In genomic region chr7:6917126-6917525, GRCm38 (mm10) we compare ENCODE assay signal across 24 mouse cellular contexts.
DNase-seq lines count a peak whose midpoint lies in the region; ATAC-seq lines count a peak whose summit lies in the region.
"Had no signal": no experiment of that assay in that cellular context is flagged by ENCODE, and none has a peak within 500 bp of the region (broad histone marks: within the 10 kb centered on the region; RNA-seq: fewer than 3 reads in every experiment).

No protein-coding gene starts in this region.

- no peak overlapping the region for H3K9ac ChIP-seq in forebrain, embryonic 13.5 days
- H3K9ac ChIP-seq in forebrain, embryonic 15.5 days (replicated peaks) = no peak overlapping the region
- no peak overlapping the region for H3K9ac ChIP-seq in heart, embryonic 14.5 days (ENCODE audit: low read length)
- no peak overlapping the region for H3K9ac ChIP-seq in midbrain, embryonic 15.5 days
- H3K9ac ChIP-seq in midbrain, embryonic 13.5 days (replicated peaks) = no peak overlapping the region
- H3K9ac ChIP-seq in limb, embryonic 13.5 days = no peak overlapping the region
- H3K9ac ChIP-seq: hindbrain, embryonic 14.5 days; liver, embryonic 14.5 days had no signal

- 77% methylated on average over 5 of the region's 5 CpGs for WGBS in forebrain, embryonic 13.5 days
- WGBS in forebrain, embryonic 15.5 days = 71% methylated on average over 5 of the region's 5 CpGs
- 40% methylated on average over 5 of the region's 5 CpGs for WGBS in heart, embryonic 14.5 days
- 68% methylated on average over 5 of the region's 5 CpGs for WGBS in midbrain, embryonic 15.5 days
- WGBS in midbrain, embryonic 13.5 days = 71% methylated on average over 5 of the region's 5 CpGs
- 37% methylated on average over 5 of the region's 5 CpGs for WGBS in limb, embryonic 13.5 days

- H3K27ac ChIP-seq in forebrain, embryonic 13.5 days = peak overlapping the region; percentile 25
- H3K27ac ChIP-seq in forebrain, embryonic 15.5 days (replicated peaks) = no peak overlapping the region
- peak overlapping the region; percentile 52 to 65; a peak in 2 of 4 replicates for H3K27ac ChIP-seq in heart, embryonic 14.5 days (replicated peaks in 1 of 2; ENCODE audit: control insufficient read depth in 1 of 2, insufficient read depth in 1 of 2, low read depth in 2 of 2, low read length in 2 of 2)
- H3K27ac ChIP-seq in midbrain, embryonic 15.5 days = peak overlapping the region; percentile 47; the same call in 1 of the 2 replicates
- H3K27ac ChIP-seq in midbrain, embryonic 13.5 days = no peak overlapping the region
- H3K27ac ChIP-seq in limb, embryonic 13.5 days = 0 out of 2 replicates have a peak overlapping the region, but pooled peaks have one; percentile 55
- H3K27ac ChIP-seq: layer of hippocampus, adult 2 months; left cerebral cortex, adult 2 months; liver, embryonic 14.5 days had no signal

- ATAC-seq in forebrain, embryonic 13.5 days = no peak
- no peak for ATAC-seq in forebrain, embryonic 15.5 days (replicated peaks)
- no peak for ATAC-seq in heart, embryonic 14.5 days (ENCODE audit: insufficient number of reproducible peaks, insufficient read depth, low FRiP score, low read depth)
- no peak for ATAC-seq in midbrain, embryonic 15.5 days (replicated peaks)
- ATAC-seq in midbrain, embryonic 13.5 days = no peak
- no peak for ATAC-seq in limb, embryonic 13.5 days (ENCODE audit: low FRiP score, low read depth)
- ATAC-seq: CD4-positive, CD25-positive, alpha-beta regulatory T cell, adult 4 months; intestine, postnatal 0 days had no signal

- no peaks in the 10 kb centered on the region for H3K36me3 ChIP-seq in forebrain, embryonic 13.5 days (ENCODE audit: poor library complexity, severe bottlenecking)
- no peaks in the 10 kb centered on the region for H3K36me3 ChIP-seq in forebrain, embryonic 15.5 days
- no peaks in the 10 kb centered on the region for H3K36me3 ChIP-seq in heart, embryonic 14.5 days (ENCODE audit: control insufficient read depth, insufficient read depth, low read length)
- H3K36me3 ChIP-seq in midbrain, embryonic 15.5 days (replicated peaks) = no peaks in the 10 kb centered on the region
- H3K36me3 ChIP-seq in midbrain, embryonic 13.5 days = no peaks in the 10 kb centered on the region
- no peaks in the 10 kb centered on the region for H3K36me3 ChIP-seq in limb, embryonic 13.5 days
- H3K36me3 ChIP-seq: embryonic facial prominence, embryonic 13.5 days had no signal

- H3K4me1 ChIP-seq in forebrain, embryonic 13.5 days = peaks cover 26% of the 10 kb centered on the region
- H3K4me1 ChIP-seq in forebrain, embryonic 15.5 days = peaks cover 13% of the 10 kb centered on the region
- peaks cover 15 to 32% of the 10 kb centered on the region in 2 experiments for H3K4me1 ChIP-seq in heart, embryonic 14.5 days (ENCODE audit: control insufficient read depth in 2 of 2, insufficient read depth in 2 of 2, low read length in 2 of 2)
- peaks cover 52% of the 10 kb centered on the region for H3K4me1 ChIP-seq in midbrain, embryonic 15.5 days
- H3K4me1 ChIP-seq in midbrain, embryonic 13.5 days (replicated peaks) = peaks cover 57% of the 10 kb centered on the region
- H3K4me1 ChIP-seq in limb, embryonic 13.5 days = peaks cover 42% of the 10 kb centered on the region

- no peaks in the 10 kb centered on the region for H3K27me3 ChIP-seq in forebrain, embryonic 13.5 days
- no peaks in the 10 kb centered on the region for H3K27me3 ChIP-seq in forebrain, embryonic 15.5 days
- no peaks in the 10 kb centered on the region for H3K27me3 ChIP-seq in heart, embryonic 14.5 days (ENCODE audit: control insufficient read depth, insufficient read depth, low read length)
- no peaks in the 10 kb centered on the region for H3K27me3 ChIP-seq in midbrain, embryonic 15.5 days (replicated peaks)
- H3K27me3 ChIP-seq in midbrain, embryonic 13.5 days = no peaks in the 10 kb centered on the region
- no peaks in the 10 kb centered on the region for H3K27me3 ChIP-seq in limb, embryonic 13.5 days
- H3K27me3 ChIP-seq: embryonic facial prominence, embryonic 13.5 days had no signal

- no peak for DNase-seq in heart, postnatal 25 days (ENCODE audit: low spot score)
- no peak for DNase-seq in lung, postnatal 36 days
- DNase-seq: adrenal gland, postnatal 25 days; cerebellum, adult 18-20 months; cerebellum, postnatal 10 days; gastrocnemius, postnatal 14 days; kidney, adult 9 months; kidney, postnatal 25 days; liver; lung, adult 2 months; lung, postnatal 10 days had no signal

- no peak overlapping the region for H3K4me3 ChIP-seq in forebrain, embryonic 13.5 days
- H3K4me3 ChIP-seq in forebrain, embryonic 15.5 days = no peak overlapping the region
- H3K4me3 ChIP-seq in heart, embryonic 14.5 days (ENCODE audit: control insufficient read depth in 1 of 2, insufficient read depth in 1 of 2, low read depth in 1 of 2, low read length in 2 of 2) = no peak overlapping the region
- H3K4me3 ChIP-seq in midbrain, embryonic 15.5 days = no peak overlapping the region
- no peak overlapping the region for H3K4me3 ChIP-seq in midbrain, embryonic 13.5 days (replicated peaks)
- no peak overlapping the region for H3K4me3 ChIP-seq in limb, embryonic 13.5 days
- H3K4me3 ChIP-seq: embryonic facial prominence, embryonic 13.5 days; layer of hippocampus, adult 2 months; left cerebral cortex, adult 2 months had no signal

- no peak overlapping the region for H3K4me2 ChIP-seq in forebrain, embryonic 13.5 days
- H3K4me2 ChIP-seq in forebrain, embryonic 15.5 days (replicated peaks) = no peak overlapping the region
- H3K4me2 ChIP-seq in heart, embryonic 14.5 days (ENCODE audit: low read length) = peak overlapping the region; percentile 4; the same call in 1 of the 2 replicates
- no peak overlapping the region for H3K4me2 ChIP-seq in midbrain, embryonic 15.5 days
- no peak overlapping the region for H3K4me2 ChIP-seq in midbrain, embryonic 13.5 days (replicated peaks)
- no peak overlapping the region for H3K4me2 ChIP-seq in limb, embryonic 13.5 days (replicated peaks)
- H3K4me2 ChIP-seq: embryonic facial prominence, embryonic 13.5 days; hindbrain, embryonic 14.5 days had no signal

- no peaks in the 10 kb centered on the region for H3K9me3 ChIP-seq in forebrain, embryonic 13.5 days (replicated peaks)
- no peaks in the 10 kb centered on the region for H3K9me3 ChIP-seq in forebrain, embryonic 15.5 days
- no peaks in the 10 kb centered on the region for H3K9me3 ChIP-seq in heart, embryonic 14.5 days (ENCODE audit: control insufficient read depth, low read length)
- no peaks in the 10 kb centered on the region for H3K9me3 ChIP-seq in midbrain, embryonic 15.5 days
- H3K9me3 ChIP-seq in midbrain, embryonic 13.5 days = no peaks in the 10 kb centered on the region
- no peaks in the 10 kb centered on the region for H3K9me3 ChIP-seq in limb, embryonic 13.5 days
- H3K9me3 ChIP-seq: embryonic facial prominence, embryonic 13.5 days had no signal

- intact Hi-C loops in heart, postnatal 25 days (cut with DNase I) = loop anchor here (10.0 kb wide), 1 partner anchor 482 kb away; the partner anchor contains the start of gene Olfr1344

Comparison
In these comparisons a context has a peak if more than half of its experiments do, and no peak if none do; other contexts are left out.
1. H3K27ac ChIP-seq: peak in forebrain, embryonic 13.5 days (single experiment), heart, embryonic 14.5 days (2 of 2), midbrain, embryonic 15.5 days (single experiment) and limb, embryonic 13.5 days (single experiment); none in forebrain, embryonic 15.5 days (single experiment) and midbrain, embryonic 13.5 days (single experiment).